Mouse (Mus musculus): ENCODE measurements around the gene Spon1. TPM values are rescaled to one million over a fixed set of nuclear protein-coding genes. Genes with fewer than 3 reads are reported as not detected.

Spon1 gene
- polyA plus RNA-seq, 1 experiment from 2014 or later: 73.1 TPM

- H3K9me3 ChIP-seq (replicated peaks): no peaks in the 10 kb centered on the region
- no peak overlapping the region for H3K27ac ChIP-seq (replicated peaks)
- H3K36me3 ChIP-seq: no peaks in the 10 kb centered on the region
- 91% methylated on average over 6 of the region's 6 CpGs for WGBS
- H3K27me3 ChIP-seq (ENCODE audit: low read depth, poor library complexity, severe bottlenecking): no peaks in the 10 kb centered on the region
- no peak for DNase-seq (ENCODE audit: low spot score)
- no peak overlapping the region for H3K4me3 ChIP-seq
- peaks cover 24% of the 10 kb centered on the region for H3K4me1 ChIP-seq
These were observed 298.2 kb downstream of the Spon1 start for GRCm38 (mm10) chr7:114063966-114064365.

DNA sequence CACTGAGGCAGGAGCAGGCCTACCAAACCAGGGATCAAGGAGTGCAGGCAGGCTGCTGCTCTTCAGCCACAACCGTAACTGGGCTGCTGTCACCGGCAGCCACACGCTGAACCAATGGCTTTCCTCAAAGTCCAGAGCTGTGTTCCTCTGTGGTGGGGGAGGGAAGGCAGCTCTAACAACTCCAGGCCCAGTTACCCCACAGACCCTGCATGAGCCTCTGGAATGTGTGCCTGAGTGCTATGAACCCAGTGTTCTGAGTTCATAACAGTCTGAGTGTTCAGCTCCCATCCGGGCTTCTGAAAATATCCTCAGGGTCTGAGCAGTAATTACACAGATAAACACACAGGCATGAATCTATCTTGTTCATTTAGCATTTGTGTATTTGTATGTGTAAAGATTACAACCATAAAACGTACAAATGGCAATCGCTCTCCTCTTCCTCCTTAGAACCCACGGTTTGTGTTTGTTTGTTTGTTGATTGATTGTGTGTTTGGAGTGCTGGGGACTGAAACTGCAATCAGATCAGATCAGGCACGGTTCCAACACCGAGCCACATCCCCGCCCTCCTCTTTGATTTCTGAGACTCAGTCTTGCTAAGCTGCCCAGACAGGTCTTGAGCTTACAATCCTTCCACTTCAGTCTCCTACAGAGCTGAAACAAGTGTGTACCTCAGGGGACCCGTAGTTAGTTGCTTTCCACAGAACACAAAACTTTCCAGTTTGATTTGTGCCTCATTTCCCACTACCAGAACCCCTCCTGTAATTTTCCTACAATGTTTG lies 299.8 kb downstream of the Spon1 start:
- H3K9me3 ChIP-seq (replicated peaks): no peaks in the 10 kb centered on the region
- H3K36me3 ChIP-seq: no peaks in the 10 kb centered on the region
- no peaks in the 10 kb centered on the region for H3K27me3 ChIP-seq (ENCODE audit: low read depth, poor library complexity, severe bottlenecking)
- WGBS: 32% methylated on average over 11 of the region's 11 CpGs
- peaks cover 24% of the 10 kb centered on the region for H3K4me1 ChIP-seq
- no peak for DNase-seq (ENCODE audit: low spot score)
- H3K27ac ChIP-seq (replicated peaks): no peak overlapping the region; the same call in 1 of the 2 replicates
- H3K4me3 ChIP-seq: no peak overlapping the region

DNA sequence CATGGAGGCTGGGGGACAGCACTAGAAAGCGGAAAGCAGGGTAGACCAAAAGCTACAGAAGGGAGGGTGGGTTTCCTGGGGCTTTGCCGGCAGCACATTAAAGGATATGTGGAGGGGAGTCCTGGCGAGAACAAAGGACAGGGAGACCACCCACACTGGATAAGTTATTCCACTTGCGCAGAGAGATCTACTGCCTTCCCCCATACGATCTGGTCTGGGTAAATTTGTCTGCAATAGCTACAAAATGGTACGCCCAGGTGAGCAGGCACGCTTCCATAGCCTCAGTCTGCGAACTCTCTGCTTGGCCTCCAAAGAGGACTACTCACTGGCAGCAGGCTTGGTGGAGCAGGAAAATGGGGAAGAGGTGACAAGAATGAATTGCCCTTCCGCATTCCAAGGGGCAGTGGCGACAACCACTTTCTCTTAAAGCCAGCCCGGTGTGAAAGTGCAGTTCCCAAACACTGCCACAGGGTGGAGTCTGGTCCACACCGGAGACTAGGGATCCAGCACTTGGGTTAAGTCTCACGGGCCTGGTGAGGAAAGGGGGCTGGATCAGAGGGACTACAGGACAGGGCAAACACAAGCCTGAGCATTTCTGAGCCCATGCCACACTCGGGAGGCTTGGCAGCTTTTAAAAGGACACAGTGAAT lies 300.9 kb downstream of the Spon1 start:
- DNase-seq (ENCODE audit: low spot score): peak; percentile 87
- H3K36me3 ChIP-seq: no peaks in the 10 kb centered on the region
- no peaks in the 10 kb centered on the region for H3K9me3 ChIP-seq (replicated peaks)
- H3K27me3 ChIP-seq (ENCODE audit: low read depth, poor library complexity, severe bottlenecking): no peaks in the 10 kb centered on the region
- H3K4me3 ChIP-seq: peak overlapping the region; percentile 47
- WGBS: 8% methylated on average over 14 of the region's 14 CpGs
- H3K27ac ChIP-seq (replicated peaks): peak overlapping the region; percentile 65
- H3K4me1 ChIP-seq: peaks cover 31% of the 10 kb centered on the region

DNA sequence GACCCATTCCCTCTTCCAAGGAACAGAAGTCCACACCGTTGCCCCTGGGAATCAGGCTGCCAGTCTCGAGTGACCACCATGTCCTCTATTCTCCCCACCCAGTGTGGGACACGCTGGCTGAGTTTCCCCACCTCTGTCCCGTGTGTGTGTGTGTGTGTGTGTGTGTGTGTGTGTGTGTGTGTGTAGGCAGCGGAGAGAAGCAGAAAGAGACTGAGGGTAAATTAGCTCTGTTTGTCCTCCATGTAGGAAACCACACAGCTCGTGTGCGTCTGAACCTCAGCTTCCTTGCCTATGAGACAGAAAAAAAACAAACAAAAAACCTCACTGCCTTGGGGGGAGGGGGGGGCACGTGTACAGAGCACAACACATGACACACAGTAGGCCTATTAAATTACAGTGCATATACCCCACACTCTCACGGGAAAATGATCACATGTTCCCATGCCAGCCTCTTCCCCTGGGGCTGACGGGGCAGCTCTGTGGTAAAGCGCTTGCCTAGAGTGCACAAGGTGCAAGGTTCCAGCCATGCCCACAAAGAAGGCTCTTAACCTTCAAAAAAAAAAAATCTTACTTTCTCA lies 303.2 kb downstream of the Spon1 start:
- Histone ChIP-seq H3K27me3 (ENCODE audit: low read depth, poor library complexity, severe bottlenecking) (no peaks in the 10 kb centered on the region), H3K4me3 (no peak overlapping the region), H3K27ac (replicated peaks) (no peak overlapping the region), H3K36me3 (no peaks in the 10 kb centered on the region), H3K9me3 (replicated peaks) (no peaks in the 10 kb centered on the region), H3K4me1 (peaks cover 46% of the 10 kb centered on the region)
- DNase-seq (ENCODE audit: low spot score): no peak
- 78% methylated on average over 11 of the region's 11 CpGs for WGBS

GRCm38 (mm10) chr7:114069726-114070457 lies 304.1 kb downstream of the Spon1 start:
- no peaks in the 10 kb centered on the region for H3K9me3 ChIP-seq (replicated peaks)
- no peaks in the 10 kb centered on the region for H3K27me3 ChIP-seq (ENCODE audit: low read depth, poor library complexity, severe bottlenecking)
- no peak overlapping the region for H3K4me3 ChIP-seq
- H3K36me3 ChIP-seq: no peaks in the 10 kb centered on the region
- H3K4me1 ChIP-seq: peaks cover 50% of the 10 kb centered on the region
- H3K27ac ChIP-seq (replicated peaks): no peak overlapping the region
- no peak for DNase-seq (ENCODE audit: low spot score)
- 91% methylated on average over 11 of the region's 11 CpGs for WGBS

DNA sequence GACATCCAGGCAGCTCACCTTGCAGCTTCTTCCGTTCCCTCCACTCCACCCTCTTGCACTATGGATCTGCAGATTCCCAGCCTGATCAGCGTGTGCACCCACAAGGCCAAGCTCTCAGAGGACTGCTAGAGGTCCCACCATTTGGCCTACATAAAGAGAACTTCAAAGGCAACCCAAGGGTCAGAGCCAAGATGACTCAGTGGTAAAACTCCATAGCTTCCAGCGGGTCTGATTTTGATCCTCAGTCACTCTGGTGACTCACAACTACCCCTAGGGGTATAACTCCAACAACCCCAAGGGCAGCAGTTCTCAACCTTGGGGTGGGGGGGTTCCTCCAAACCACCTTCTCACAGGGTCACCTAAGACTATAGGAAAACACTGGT lies 304.7 kb downstream of the Spon1 start:
- Histone ChIP-seq H3K9me3 (replicated peaks) (no peaks in the 10 kb centered on the region), H3K4me1 (peaks cover 44% of the 10 kb centered on the region), H3K4me3 (no peak overlapping the region), H3K27me3 (ENCODE audit: low read depth, poor library complexity, severe bottlenecking) (no peaks in the 10 kb centered on the region), H3K27ac (replicated peaks) (no peak overlapping the region), H3K36me3 (no peaks in the 10 kb centered on the region)
- 88% methylated on average over 3 of the region's 3 CpGs for WGBS
- DNase-seq (ENCODE audit: low spot score): no peak

DNA sequence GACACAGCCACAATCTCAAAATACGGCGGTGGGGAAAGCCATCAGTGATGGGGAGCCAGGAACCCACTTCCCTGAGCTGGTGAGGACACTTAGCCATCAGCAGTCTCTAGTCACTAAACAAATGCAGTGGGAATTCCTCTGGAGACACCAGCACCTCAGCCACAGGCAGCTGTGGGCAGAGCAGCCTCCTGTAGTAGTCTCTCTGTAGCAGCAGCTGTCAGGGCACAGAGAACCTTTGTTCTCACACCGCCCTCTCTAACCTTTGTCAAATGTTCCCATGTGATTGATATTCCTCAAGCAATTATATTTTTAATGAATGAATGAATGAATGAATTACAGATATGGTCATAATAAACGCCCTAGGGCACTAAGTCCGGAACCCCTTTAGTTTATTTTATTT lies 305.6 kb downstream of the Spon1 start:
- Histone ChIP-seq H3K4me3 (no peak overlapping the region), H3K36me3 (0 out of 2 replicates have a peak, but pooled peaks cover 5% of the 10 kb centered on the region), H3K27ac (replicated peaks) (peak overlapping the region; percentile 55), H3K27me3 (ENCODE audit: low read depth, poor library complexity, severe bottlenecking) (no peaks in the 10 kb centered on the region), H3K9me3 (replicated peaks) (no peaks in the 10 kb centered on the region), H3K4me1 (peaks cover 37% of the 10 kb centered on the region)
- WGBS: 86% methylated on average over 5 of the region's 5 CpGs
- no peak for DNase-seq (ENCODE audit: low spot score)

DNA sequence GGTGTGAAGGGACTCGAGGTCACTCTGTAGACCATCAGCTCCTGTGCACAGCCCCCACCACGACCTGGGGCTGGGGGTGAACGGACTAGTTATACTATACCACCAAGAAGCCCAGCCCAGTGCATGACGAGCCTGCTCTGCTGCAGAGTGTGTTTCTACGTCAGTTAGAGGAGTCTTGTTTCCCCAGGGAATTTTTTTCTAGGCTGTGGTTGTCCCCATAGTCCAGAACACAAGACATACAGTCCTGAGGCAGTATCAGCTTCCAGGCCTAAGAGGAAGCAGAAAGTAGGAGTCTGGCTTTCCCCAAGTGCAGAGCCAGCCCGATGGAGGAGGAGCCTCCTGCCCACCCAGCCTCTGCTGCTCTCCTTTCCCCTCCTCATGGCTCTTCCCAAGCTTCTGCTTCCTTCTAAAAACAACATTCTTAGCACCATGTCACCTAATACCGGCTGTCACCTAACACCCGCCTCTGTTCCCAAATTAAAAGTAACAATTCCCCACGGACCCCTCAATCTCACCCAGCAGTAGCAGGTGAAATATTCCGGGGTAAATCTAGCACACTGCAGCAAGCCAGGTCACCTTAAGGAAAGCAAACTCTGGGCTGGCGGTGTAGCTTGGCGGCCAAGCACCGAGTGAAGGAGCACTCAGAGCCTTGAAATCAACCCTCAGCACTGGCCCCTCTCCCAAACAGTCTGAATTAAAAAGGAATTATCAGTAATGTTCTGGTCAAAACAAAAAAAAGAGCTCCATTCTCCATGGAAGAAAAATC lies 306.2 kb downstream of the Spon1 start:
- Histone ChIP-seq H3K27me3 (ENCODE audit: low read depth, poor library complexity, severe bottlenecking) (no peaks in the 10 kb centered on the region), H3K36me3 (0 out of 2 replicates have a peak, but pooled peaks cover 5% of the 10 kb centered on the region), H3K4me1 (peaks cover 31% of the 10 kb centered on the region), H3K4me3 (no peak overlapping the region), H3K9me3 (replicated peaks) (no peaks in the 10 kb centered on the region), H3K27ac (replicated peaks) (peak overlapping the region; percentile 55)
- WGBS: 59% methylated on average over 13 of the region's 13 CpGs
- DNase-seq (ENCODE audit: low spot score): no peak

DNA sequence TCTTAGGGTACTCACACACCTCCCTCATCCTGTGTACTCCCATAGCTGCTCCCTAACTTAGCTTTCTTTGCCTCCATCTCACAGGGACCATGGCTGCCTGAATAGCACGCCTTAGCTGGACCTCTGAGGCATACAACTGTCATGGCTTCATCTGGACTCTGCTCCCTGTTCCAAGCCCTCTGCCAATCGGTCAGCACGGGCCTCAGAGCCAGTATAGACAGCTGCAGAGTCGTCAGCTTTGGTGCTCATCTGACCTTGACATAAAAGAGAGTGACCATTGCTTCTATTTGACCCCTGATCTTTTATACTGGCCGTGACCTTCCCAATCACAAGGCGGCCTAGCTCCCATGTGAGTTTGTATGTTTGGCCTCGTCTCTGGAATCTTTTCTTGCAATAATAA lies 308.3 kb downstream of the Spon1 start:
- no peak for DNase-seq (ENCODE audit: low spot score)
- 0 out of 2 replicates have a peak, but pooled peaks cover 5% of the 10 kb centered on the region for H3K36me3 ChIP-seq
- peaks cover 31% of the 10 kb centered on the region for H3K4me1 ChIP-seq
- H3K4me3 ChIP-seq: no peak overlapping the region
- H3K9me3 ChIP-seq (replicated peaks): no peaks in the 10 kb centered on the region
- no peak overlapping the region for H3K27ac ChIP-seq (replicated peaks)
- WGBS: 57% methylated on average over 7 of the region's 7 CpGs
- H3K27me3 ChIP-seq (ENCODE audit: low read depth, poor library complexity, severe bottlenecking): no peaks in the 10 kb centered on the region

GRCm38 (mm10) chr7:114074595-114074994 lies 308.8 kb downstream of the Spon1 start:
- H3K9me3 ChIP-seq (replicated peaks): no peaks in the 10 kb centered on the region
- WGBS: 94% methylated on average over 2 of the region's 2 CpGs
- DNase-seq (ENCODE audit: low spot score): no peak
- H3K36me3 ChIP-seq: peaks cover 9% of the 10 kb centered on the region; the same call in 1 of the 2 replicates
- no peaks in the 10 kb centered on the region for H3K27me3 ChIP-seq (ENCODE audit: low read depth, poor library complexity, severe bottlenecking)
- H3K4me3 ChIP-seq: no peak overlapping the region
- no peak overlapping the region for H3K27ac ChIP-seq (replicated peaks)
- H3K4me1 ChIP-seq: peaks cover 31% of the 10 kb centered on the region

GRCm38 (mm10) chr7:114079343-114079742 lies 313.5 kb downstream of the Spon1 start:
- Histone ChIP-seq H3K27me3 (ENCODE audit: low read depth, poor library complexity, severe bottlenecking) (no peaks in the 10 kb centered on the region), H3K27ac (replicated peaks) (no peak overlapping the region), H3K36me3 (peaks cover 10% of the 10 kb centered on the region; the same call in 1 of the 2 replicates), H3K9me3 (replicated peaks) (no peaks in the 10 kb centered on the region), H3K4me1 (peaks cover 6% of the 10 kb centered on the region), H3K4me3 (no peak overlapping the region)
- DNase-seq (ENCODE audit: low spot score): no peak
- WGBS: 96% methylated on average over 4 of the region's 4 CpGs

GRCm38 (mm10) chr7:114080250-114080649 lies 314.5 kb downstream of the Spon1 start:
- H3K4me3 ChIP-seq: no peak overlapping the region
- WGBS: 88% methylated on average over 5 of the region's 5 CpGs

More at GRCm38 (mm10) chr7:114080250-114080649, 314.5 kb downstream of the Spon1 start:
- H3K9me3 ChIP-seq (replicated peaks): no peaks in the 10 kb centered on the region
- H3K4me1 ChIP-seq: peaks cover 3% of the 10 kb centered on the region; the same call in 1 of the 2 replicates
- H3K36me3 ChIP-seq: peaks cover 10% of the 10 kb centered on the region; the same call in 1 of the 2 replicates
- no peak overlapping the region for H3K27ac ChIP-seq (replicated peaks)
- no peak for DNase-seq (ENCODE audit: low spot score)
- H3K27me3 ChIP-seq (ENCODE audit: low read depth, poor library complexity, severe bottlenecking): no peaks in the 10 kb centered on the region
